In the genomic region with DNA sequence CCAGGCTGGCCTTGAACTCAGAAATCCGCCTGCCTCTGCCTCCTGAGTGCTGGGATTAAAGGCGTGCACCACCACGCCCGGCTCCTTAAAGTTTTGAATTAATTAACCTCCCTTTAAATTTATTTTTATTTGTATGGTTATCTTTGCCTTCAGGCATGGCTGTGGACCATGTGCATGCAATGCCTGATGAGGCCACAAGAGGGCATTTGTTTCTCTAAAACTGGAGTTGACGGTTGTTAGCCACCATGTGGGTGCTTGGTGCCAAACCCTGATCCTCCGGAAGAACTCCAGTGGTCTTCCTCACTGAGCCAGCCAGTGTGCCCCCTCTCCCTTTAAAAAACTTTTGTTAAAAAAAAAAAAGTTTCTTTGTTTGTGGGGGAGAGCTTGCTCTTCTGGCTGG, we compare ENCODE assay signal across 7 mouse cellular contexts. TPM values are rescaled to one million over a fixed set of nuclear protein-coding genes. Genes with fewer than 3 reads are reported as not detected.
DNase-seq lines count a peak whose midpoint lies in the region.

No protein-coding gene starts in this region.

- DNase-seq in layer of hippocampus, postnatal 14 days (ENCODE audit: low spot score in 2 of 2) = peak; percentile 12 to 14
- no peak for DNase-seq in layer of hippocampus, adult 9-11 months
- peak; percentile 62 for DNase-seq in MEL-GATA-1-ER (ENCODE audit: extremely low read depth, low read depth)
- DNase-seq in c-Kit-negative CD71-positive TER-119-positive erythroid progenitor cells, embryonic 14.5 days (ENCODE audit: low read depth, low spot score) = peak; percentile 39
- DNase-seq in heart, postnatal 4 days = peak; percentile 72
- DNase-seq in lung, postnatal 14 days = peak; percentile 69
- DNase-seq in splenic B cell, adult 2 months (ENCODE audit: low read depth, low spot score) = peak; percentile 66

- no peaks in the 10 kb centered on the region for H3K36me3 ChIP-seq in splenic B cell, adult 2 months (ENCODE audit: control insufficient read depth, insufficient read depth, low read length, poor library complexity, severe bottlenecking)

- H3K27me3 ChIP-seq in splenic B cell, adult 2 months (ENCODE audit: control insufficient read depth, insufficient read depth, low read length, poor library complexity, severe bottlenecking) = no peaks in the 10 kb centered on the region

RNA-seq across cellular contexts. Expression of gene Bbs5, which starts 11.2 kb away (rescaled TPM):
- total RNA-seq in layer of hippocampus, postnatal 14 days (2021) = 10 to 100 TPM; 23.7 to 29.8 TPM
- 1 to 10 TPM; 4.2 to 5.6 TPM for total RNA-seq in heart, postnatal 4 days (2021)

RNA-seq across cellular contexts. Expression of gene Klhl41, which starts 34.1 kb away (rescaled TPM):
- total RNA-seq in layer of hippocampus, postnatal 14 days (2021) = under 1 TPM; 0.43 to 0.78 TPM
- 10 to 100 TPM; 86.3 to 87.5 TPM for total RNA-seq in heart, postnatal 4 days (2021)

RNA-seq across cellular contexts. Expression of gene Lrp2, which starts 49.9 kb away (rescaled TPM):
- 1 to 10 TPM in 1 of 2 experiments, under 1 TPM in 1; 0.67 to 1.2 TPM for total RNA-seq in layer of hippocampus, postnatal 14 days (2021)
- 1 to 10 TPM; 1.2 TPM for total RNA-seq in heart, postnatal 4 days (2021)

Comparison
In these comparisons a context has a peak if more than half of its experiments do, and no peak if none do; other contexts are left out.
1. RNA of gene Klhl41, which starts 34.1 kb away (total RNA-seq): 86.3 to 87.5 TPM in heart, postnatal 4 days; 0.43 to 0.78 TPM in layer of hippocampus, postnatal 14 days; every median in the first group is over 10 times any median in the second.